Mouse (Mus musculus) liver, embryonic 14.5 days (tissue): ENCODE results near the gene Pum1. TPM values are rescaled to one million over a fixed set of nuclear protein-coding genes. Genes with fewer than 3 reads are reported as not detected.
A peak's percentile ranks its signal among the peaks of the same experiment; 100 is the strongest.

Source experiments
- ATAC-seq: fragments of 200-750 bp; cut with Nextera tagmentation; 2 replicates; pipeline ENCODE4 v1.8.0; 2017; ENCODE audit warnings: moderate number of reproducible peaks, mild to moderate bottlenecking, moderate library complexity; ENCODE audit not compliant: insufficient read depth
- DNase-seq, 3 experiments: peaks; one replicate each; pipeline ENCODE4 v3.0.0-alpha.2; 2012 to 2013; ENCODE audit warnings: low read depth in 3 of 3, low spot score in 3 of 3
- H3K27ac ChIP-seq: fragments of 300-500 bp; sonication (generic); 2 replicates; pipeline ENCODE4 v1.5.1; 2014; ENCODE audit warnings: moderate library complexity, mild to moderate bottlenecking, control low read depth, inconsistent platforms
- H3K27me3 ChIP-seq: fragments of 300-500 bp; sonication (generic); 2 replicates; pipeline ENCODE4 v1.6.1; 2014; ENCODE audit warnings: mild to moderate bottlenecking, low read length, moderate library complexity; ENCODE audit not compliant: control insufficient read depth, insufficient read depth
- H3K36me3 ChIP-seq: fragments of 300-500 bp; sonication (generic); replicated peaks from 2 replicates; pipeline ENCODE4 v1.6.1; 2014; ENCODE audit warnings: low read depth; ENCODE audit not compliant: control insufficient read depth, insufficient read depth
- H3K4me1 ChIP-seq, 2 experiments: fragments of 200-500 bp in 1 of 2; fragments of 300-500 bp in 1 of 2; sonication (generic) in 1 of 2; replicated peaks; 2 replicates each; pipeline ENCODE4 v1.6.1; 2012 to 2014; ENCODE audit warnings: antibody characterized with exemption in 1 of 2, inconsistent platforms in 1 of 2, low read length in 1 of 2; ENCODE audit not compliant: control insufficient read depth in 2 of 2, insufficient read depth in 2 of 2
- H3K4me2 ChIP-seq: fragments of 300-500 bp; sonication (generic); 2 replicates; pipeline ENCODE4 v1.6.1; 2014; ENCODE audit warnings: low read depth, mild to moderate bottlenecking, control low read depth, moderate library complexity
- H3K4me3 ChIP-seq, 2 experiments: fragments of 200-500 bp in 1 of 2; fragments of 300-500 bp in 1 of 2; sonication (generic) in 1 of 2; 2 replicates each; pipeline ENCODE4 v1.5.1; 2012 to 2014; ENCODE audit warnings: low read depth in 2 of 2, low read length in 2 of 2, mild to moderate bottlenecking in 2 of 2, control low read depth in 1 of 2, inconsistent platforms in 1 of 2, moderate library complexity in 1 of 2; ENCODE audit not compliant: insufficient read depth in 1 of 2
- H3K9ac ChIP-seq: fragments of 300-500 bp; sonication (generic); replicated peaks from 2 replicates; pipeline ENCODE4 v1.6.1; 2014; ENCODE audit warnings: mild to moderate bottlenecking, control low read depth, moderate library complexity
- H3K9me3 ChIP-seq: fragments of 300-500 bp; sonication (generic); 2 replicates; pipeline ENCODE4 v1.6.1; 2016; ENCODE audit warnings: low read length, mixed read lengths; ENCODE audit not compliant: control insufficient read depth
- CTCF ChIP-seq: IDR thresholded peaks from 2 replicates; pipeline ENCODE4 v1.5.1; 2016; ENCODE audit warnings: antibody characterized with exemption, low read depth, control low read depth
- EP300 ChIP-seq: IDR thresholded peaks from 2 replicates; pipeline ENCODE4 v1.6.1; 2016; ENCODE audit warnings: antibody characterized with exemption, low read depth
- WGBS: fragments of 180-500 bp; shearing (Covaris S2); extraction: QIAGEN DNeasy Blood & Tissue Kit; methylation state at CpG from one replicate; pipeline ENCODE4 v1.1.7; 2014; ENCODE audit not compliant: insufficient replicate concordance; 5-methylcytosine and 5-hydroxymethylcytosine counted together
- polyA plus RNA-seq, 2 experiments: library from polyadenylated mRNA; depleted of rRNA in 1 of 2; stranded (reverse) in 1 of 2; unstranded in 1 of 2; fragments of >200 nt; fragmentation: Nextera tagmentation in 1 of 2; extraction: Ambion mirVana in 1 of 2; gene quantifications; 2 replicates each; pipeline versions ENCODE4 v1.2.1 to v1.2.3; 2012 to 2014

The Pum1 gene
- polyA plus RNA-seq, 2 experiments: 17.9 to 23.1 TPM

GRCm38 (mm10) chr4:130719348-130719747 is 56.2 kb downstream of the Pum1 start:
- no peak overlapping the region for H3K27ac ChIP-seq

GRCm38 (mm10) chr4:130722607-130723006 is 59.5 kb downstream of the Pum1 start:
- H3K9ac ChIP-seq: peak overlapping the region; percentile 34
- ATAC-seq (peak; percentile 69), DNase-seq (peak in 1 of 3 experiments; percentile 38)
- H3K27ac ChIP-seq: peak overlapping the region; percentile 70
- H3K36me3 ChIP-seq: peaks cover 69% of the 10 kb centered on the region
- TF ChIP-seq CTCF (no peak), EP300 (peak; percentile 58)
- peaks cover 38 to 44% of the 10 kb centered on the region in 2 experiments for H3K4me1 ChIP-seq
- 23% methylated on average over 1 of the region's 1 CpGs for WGBS
- peak overlapping the region; percentile 38 for H3K4me2 ChIP-seq
- no peaks in the 10 kb centered on the region for H3K9me3 ChIP-seq
- no peak overlapping the region for H3K4me3 ChIP-seq
- no peaks in the 10 kb centered on the region for H3K27me3 ChIP-seq

More at GRCm38 (mm10) chr4:130719348-130719747, 56.2 kb downstream of the Pum1 start:
- DNase-seq (no peak), ATAC-seq (no peak)
- Histone ChIP-seq H3K27me3 (no peaks in the 10 kb centered on the region), H3K36me3 (peaks cover 51% of the 10 kb centered on the region), H3K9me3 (no peaks in the 10 kb centered on the region), H3K4me1 (peaks cover 58 to 68% of the 10 kb centered on the region in 2 experiments), H3K4me3 (no peak overlapping the region), H3K9ac (no peak overlapping the region), H3K4me2 (no peak overlapping the region)
- 85% methylated on average over 4 of the region's 4 CpGs for WGBS
- TF ChIP-seq CTCF: no peak
- no peak for TF ChIP-seq EP300

- peaks cover 18 to 23% of the 10 kb centered on the region in 2 experiments for H3K4me1 ChIP-seq
- ATAC-seq (no peak), DNase-seq (no peak)
- no peaks in the 10 kb centered on the region for H3K9me3 ChIP-seq
- H3K27me3 ChIP-seq: no peaks in the 10 kb centered on the region
- H3K27ac ChIP-seq: no peak overlapping the region
- H3K9ac ChIP-seq: no peak overlapping the region
- TF ChIP-seq CTCF (no peak), EP300 (no peak)
- H3K4me2 ChIP-seq: no peak overlapping the region
- whole genome bisulfite sequencing: 84% methylated on average over 3 of the region's 3 CpGs
- no peak overlapping the region for H3K4me3 ChIP-seq
- peaks cover 67% of the 10 kb centered on the region for H3K36me3 ChIP-seq
Observed at GRCm38 (mm10) chr4:130726118-130726517, 63.0 kb downstream of the Pum1 start.

- WGBS: 80% methylated on average over 4 of the region's 4 CpGs
- no peaks in the 10 kb centered on the region for H3K27me3 ChIP-seq
- no peak overlapping the region for H3K27ac ChIP-seq
- H3K4me1 ChIP-seq: peaks cover 3% of the 10 kb centered on the region in 2 experiments; a peak in 3 of 4 replicates
- DNase-seq: no peak
- no peak for TF ChIP-seq EP300
- TF ChIP-seq CTCF: no peak
- no peaks in the 10 kb centered on the region for H3K9me3 ChIP-seq
- no peak for ATAC-seq
- H3K4me3 ChIP-seq: no peak overlapping the region
- peaks cover 30% of the 10 kb centered on the region for H3K36me3 ChIP-seq
- H3K9ac ChIP-seq: no peak overlapping the region
- H3K4me2 ChIP-seq: no peak overlapping the region
Observed at GRCm38 (mm10) chr4:130735957-130736356, 72.8 kb downstream of the Pum1 start.

GRCm38 (mm10) chr4:130738527-130738926 is 75.4 kb downstream of the Pum1 start:
- Histone ChIP-seq H3K4me2 (no peak overlapping the region), H3K9ac (no peak overlapping the region), H3K4me3 (no peak overlapping the region), H3K27ac (no peak overlapping the region), H3K9me3 (no peaks in the 10 kb centered on the region), H3K36me3 (peaks cover 37% of the 10 kb centered on the region), H3K4me1 (peaks cover 3% of the 10 kb centered on the region in 2 experiments; a peak in 3 of 4 replicates), H3K27me3 (no peaks in the 10 kb centered on the region)
- 53% methylated on average over 2 of the region's 2 CpGs for WGBS
- TF ChIP-seq EP300: no peak
- peak; percentile 76 for TF ChIP-seq CTCF
- DNase-seq (peak in 2 of 3 experiments; percentile 34 to 45), ATAC-seq (peak; percentile 60; the same call in 1 of the 2 replicates)
